Mouse (Mus musculus): ENCODE data around the gene Eid1.

GRCm38 (mm10) chr2:125665909-125666308, 7.0 kb upstream of the Eid1 start:
- TF ChIP-seq CTCF (IDR thresholded peaks at IDR 0.05; ENCODE audit: insufficient read depth, low read depth, low read length), result no peak
- no peak for TF ChIP-seq POLR2A (IDR thresholded peaks at IDR 0.05; ENCODE audit: insufficient read depth, low read depth, low read length)

Measured in olfactory bulb, adult 2 months (tissue).